Mouse (Mus musculus) megakaryocyte-erythroid progenitor cell, adult 5-6 weeks (primary cell): ENCODE measurements around the gene Pgap2. TPM values are rescaled to one million over a fixed set of nuclear protein-coding genes. Genes with fewer than 3 reads are reported as not detected.
A peak's percentile ranks its signal among the peaks of the same experiment; 100 is the strongest.

ENCODE experiments used
- ATAC-seq: replicated peaks from 2 replicates; pipeline ENCODE4 v1.8.0; 2016; ENCODE audit warnings: mild to moderate bottlenecking, inconsistent platforms; ENCODE audit not compliant: severe bottlenecking, poor library complexity, low FRiP score, low TSS enrichment
- total RNA-seq, 2 experiments: library from RNA; stranded (forward) in 1 of 2; stranded (reverse) in 1 of 2; fragments of 200-1000, 215-1000 nt in 1 of 2; fragments of >200 nt in 1 of 2; fragmentation: Nextera tagmentation in 1 of 2; gene quantifications; 2 replicates each; pipeline ENCODE4 v1.2.3; 2014 to 2017

Pgap2 gene
- total RNA-seq (2014; fragmentation: Nextera tagmentation) (40.0 and 41.2 TPM in 2 replicates), total RNA-seq (2017) (17.5 and 21.8 TPM in 2 replicates)

GRCm38 (mm10) chr7:102209756-102210721, at the start of gene Pgap2, which contains the start of gene Nup98:
Gene Pgap2 (plus strand): TSS chr7:102210208.
Gene Nup98 (minus strand): TSS chr7:102210176.
- peak; percentile 93 for ATAC-seq

DNA sequence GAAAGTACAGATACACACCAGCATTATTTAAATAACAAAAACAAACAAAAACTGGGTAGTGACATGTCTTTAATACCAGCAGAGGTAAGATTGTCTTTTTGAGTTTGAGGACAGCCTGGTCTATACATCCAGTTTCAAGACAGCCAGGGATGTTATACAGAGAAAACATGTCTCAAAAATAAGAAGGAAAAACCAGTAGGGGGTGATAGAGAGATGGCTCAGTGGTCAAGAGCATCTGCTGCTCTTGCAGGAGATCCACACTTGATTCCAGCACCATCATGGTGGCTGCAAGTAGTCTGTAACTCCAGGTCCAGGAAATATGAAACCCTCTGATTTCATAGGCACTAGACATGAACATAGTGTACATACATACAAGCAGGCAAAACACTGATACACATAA, 39.7 kb upstream of the Pgap2 start:
- ATAC-seq = 0 out of 2 replicates have a peak, but pooled peaks have one; percentile 52

- no peak for ATAC-seq
Observed at GRCm38 (mm10) chr7:102183849-102184248, 26.2 kb upstream of the Pgap2 start.

DNA sequence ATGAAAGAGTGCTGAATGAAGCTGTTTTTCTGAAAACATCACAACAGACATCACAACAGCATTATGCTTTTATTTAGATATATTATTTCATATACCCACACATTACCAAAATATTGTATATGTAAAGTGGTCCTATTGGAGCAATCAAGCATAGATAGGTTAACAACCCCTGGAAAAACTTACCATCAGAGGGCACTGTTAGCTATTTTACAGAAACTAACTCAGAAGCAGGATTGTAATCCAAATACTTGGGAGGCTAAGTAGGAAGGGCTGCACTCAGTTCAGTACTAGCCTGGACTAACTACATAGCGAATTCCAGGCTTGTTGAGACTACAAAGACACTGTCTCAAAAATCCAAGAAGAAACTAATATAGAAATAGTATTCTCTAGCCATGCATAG, 17.7 kb upstream of the Pgap2 start:
- ATAC-seq = no peak

DNA sequence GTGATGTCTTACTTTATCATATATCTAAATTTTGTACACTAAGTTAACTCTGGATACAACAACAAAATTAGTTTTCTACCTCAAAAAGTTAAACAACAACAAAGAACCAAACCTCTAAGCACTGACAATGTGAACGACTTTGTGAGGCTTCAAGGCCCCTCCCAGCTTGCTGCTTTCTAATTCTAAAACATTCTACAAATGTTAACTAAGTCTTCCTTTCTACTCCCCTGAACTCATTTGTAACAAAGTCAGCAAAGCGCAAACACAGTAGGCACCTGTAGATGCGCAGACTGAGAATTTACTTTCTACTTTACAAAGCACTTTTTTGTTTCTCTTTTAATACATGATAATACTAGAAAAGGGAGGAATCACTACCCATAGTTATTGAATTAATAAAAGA, 9.4 kb upstream of the Pgap2 start:
- no peak for ATAC-seq

DNA sequence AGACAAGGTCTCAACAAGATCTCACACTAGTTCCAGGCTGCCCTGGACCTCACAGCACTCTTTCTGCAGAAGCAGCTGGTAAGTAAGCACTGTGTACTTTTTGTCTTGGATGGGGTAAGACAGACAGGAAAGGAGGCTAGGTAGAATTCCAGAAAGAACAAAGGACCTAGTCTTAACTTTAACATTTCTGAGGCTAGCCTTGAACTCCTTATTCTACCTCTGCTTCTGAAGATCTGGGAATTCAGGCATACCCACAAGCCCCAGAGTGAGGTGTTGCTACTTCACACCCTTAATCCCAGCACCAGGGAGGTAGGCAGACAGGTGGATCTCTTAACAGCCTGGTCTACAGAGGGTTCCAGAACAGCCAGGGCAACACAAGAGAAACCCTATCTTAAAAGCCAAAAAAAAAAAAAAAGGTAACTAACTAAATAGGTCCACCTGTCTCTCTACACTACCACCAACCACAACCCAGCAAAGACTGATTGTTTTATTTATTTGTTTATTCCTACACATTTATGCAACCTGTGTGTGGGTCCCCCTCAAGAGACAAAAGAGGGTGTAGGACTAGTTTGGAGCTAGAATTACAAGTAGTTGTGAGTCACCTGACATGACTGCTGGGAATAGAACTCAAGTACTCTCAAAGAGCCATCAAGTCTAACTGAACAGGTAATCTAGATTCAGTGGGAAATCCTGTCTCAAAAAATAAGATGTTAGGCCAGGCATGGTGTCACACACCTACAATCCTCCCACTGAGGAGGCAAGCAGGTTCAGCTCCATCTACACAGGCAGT, 8.8 kb upstream of the Pgap2 start:
- no peak for ATAC-seq

GRCm38 (mm10) chr7:102204296-102204857, 5.6 kb upstream of the Pgap2 start:
- no peak for ATAC-seq

DNA sequence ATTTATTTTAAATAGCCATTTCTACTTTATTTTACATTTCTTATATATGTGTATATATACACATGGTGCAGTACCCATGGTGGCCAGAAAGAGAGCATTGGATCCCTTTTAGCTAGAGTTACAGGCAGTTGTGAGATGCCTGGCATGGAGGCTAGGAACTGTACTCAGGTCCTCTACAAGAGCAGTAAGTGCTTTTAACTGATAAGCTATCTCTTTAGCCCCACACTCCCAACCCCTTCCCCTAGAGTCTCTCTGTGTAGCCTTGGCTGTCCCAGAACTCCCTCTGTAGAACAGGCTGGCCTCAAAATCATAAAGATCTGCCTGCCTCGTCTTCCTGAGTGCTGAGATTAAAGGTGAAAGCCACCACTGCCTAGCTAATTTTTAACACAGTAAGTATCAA, 4.4 kb upstream of the Pgap2 start:
- peak; percentile 44 for ATAC-seq

DNA sequence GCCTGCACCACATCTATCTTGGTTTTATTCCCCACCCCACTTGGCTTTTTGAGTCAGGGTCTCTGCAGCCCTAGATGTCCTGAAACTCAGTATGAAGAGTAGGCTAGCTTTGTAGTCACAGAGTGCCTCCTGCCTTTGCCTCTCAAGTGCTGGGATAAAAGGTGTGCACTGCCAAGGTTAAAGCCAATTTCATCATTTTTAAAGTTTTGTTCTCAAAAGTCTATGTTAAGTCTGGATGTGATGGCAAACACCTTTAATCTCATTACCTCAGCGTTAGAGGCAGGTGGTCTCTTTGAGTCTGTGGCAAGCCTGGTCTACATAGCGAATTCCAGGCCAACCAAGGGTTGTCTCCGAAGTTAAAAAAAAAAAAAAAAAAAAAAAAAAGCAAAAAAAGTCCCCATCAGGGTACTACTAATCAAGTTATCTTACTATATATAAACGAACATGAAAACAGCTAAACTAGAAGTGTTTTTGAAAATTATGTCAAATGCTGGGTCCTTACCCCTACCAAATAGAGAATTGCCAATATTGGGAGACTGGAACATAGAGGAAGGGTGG, 1.1 kb upstream of the Pgap2 start:
- ATAC-seq = no peak

- ATAC-seq = no peak
Observed at GRCm38 (mm10) chr7:102211071-102211470, 1.1 kb downstream of the Pgap2 start.

DNA sequence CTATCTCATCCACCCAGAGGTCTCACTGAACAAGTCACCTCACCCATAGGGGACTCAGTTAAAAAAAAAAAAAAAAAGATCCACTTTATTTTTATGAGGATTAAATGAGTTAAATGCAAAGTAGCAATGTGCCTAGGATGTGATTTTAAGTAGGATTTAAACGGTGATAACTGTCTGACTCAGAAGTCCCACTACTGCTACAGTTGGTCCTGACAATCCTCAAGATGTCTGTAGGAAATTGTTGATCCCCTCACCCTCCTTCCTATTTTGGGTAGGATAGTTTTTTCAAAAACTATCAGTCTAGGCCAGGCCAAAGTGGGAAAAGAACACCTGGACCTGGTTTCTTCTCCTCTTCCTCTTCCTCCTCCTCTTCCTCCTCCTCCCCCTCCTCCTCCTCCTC, 11.9 kb downstream of the Pgap2 start:
- no peak for ATAC-seq

- ATAC-seq = peak; percentile 70; the same call in 1 of the 2 replicates
Observed at GRCm38 (mm10) chr7:102222336-102222735, 12.3 kb downstream of the Pgap2 start.

GRCm38 (mm10) chr7:102222830-102223556, 13.0 kb downstream of the Pgap2 start:
- peak; percentile 80 for ATAC-seq

GRCm38 (mm10) chr7:102223883-102224738, 14.1 kb downstream of the Pgap2 start:
- 0 out of 2 replicates have a peak, but pooled peaks have one; percentile 4 for ATAC-seq

- ATAC-seq = no peak
Observed at GRCm38 (mm10) chr7:102226051-102226450, 16.0 kb downstream of the Pgap2 start.

DNA sequence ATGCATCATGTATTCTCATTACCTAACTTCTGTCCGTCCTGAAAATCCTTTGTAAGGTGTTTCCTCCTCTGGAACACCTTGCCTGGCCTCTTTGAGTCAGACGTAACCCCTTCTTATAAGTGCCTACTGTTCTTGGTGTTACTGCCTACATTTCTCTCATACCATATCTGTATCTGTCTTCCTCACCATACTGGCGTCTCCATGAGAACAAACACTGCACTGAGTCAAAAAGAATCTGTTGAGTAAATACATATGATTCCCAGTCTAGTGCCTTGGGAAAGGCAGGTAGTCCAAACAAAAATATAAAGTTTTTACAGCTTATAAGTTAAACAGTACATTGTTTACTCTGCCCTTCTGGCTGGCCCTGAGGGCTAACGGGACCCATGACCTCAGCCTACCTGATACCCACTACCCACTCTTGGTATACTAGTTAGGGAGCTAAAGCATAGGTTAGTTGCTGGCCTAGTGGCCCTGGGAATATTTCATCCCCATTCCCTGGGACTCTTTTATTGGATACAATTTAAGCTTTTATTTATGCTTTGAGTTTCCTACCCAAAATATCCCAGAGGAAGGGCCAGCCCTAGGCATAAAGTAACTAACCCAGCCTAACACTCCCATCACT, 18.2 kb downstream of the Pgap2 start:
- ATAC-seq = no peak

GRCm38 (mm10) chr7:102229814-102230213, 19.8 kb downstream of the Pgap2 start:
- no peak for ATAC-seq

DNA sequence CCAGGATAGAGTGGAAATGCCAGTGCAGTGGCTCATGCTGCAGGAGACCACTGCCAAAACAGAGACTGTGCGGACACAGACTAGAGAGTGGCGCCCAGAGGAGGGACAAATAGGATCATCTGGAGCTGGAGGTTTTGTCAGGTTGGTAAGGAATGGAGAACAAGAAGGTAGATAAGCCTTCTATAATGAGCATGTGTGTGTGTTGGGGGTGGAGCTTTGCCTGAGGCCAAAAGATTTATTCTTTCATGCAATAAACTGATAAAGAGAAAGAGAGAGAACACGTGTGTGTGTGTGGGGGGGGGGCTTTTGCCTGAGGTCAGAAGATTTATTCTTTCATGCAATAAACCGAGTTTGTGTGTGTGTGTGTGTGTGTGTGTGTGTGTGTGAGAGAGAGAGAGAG, 23.1 kb downstream of the Pgap2 start:
- ATAC-seq = no peak
